Mouse (Mus musculus) heart, postnatal 25 days (tissue): ENCODE data around the gene Gm10322. TPM values are rescaled to one million over a fixed set of nuclear protein-coding genes. Genes with fewer than 3 reads are reported as not detected.

Source experiments
- DNase-seq: peaks from one replicate; pipeline ENCODE4 v3.0.0; 2022; ENCODE audit warnings: low spot score
- intact Hi-C: fragments of 180-260 bp; cut with DNase I; formaldehyde crosslinking; loops from one replicate; pipeline ENCODE4 v1.15.1; 2025
- total RNA-seq, 2 experiments: library from RNA; stranded (reverse); gene quantifications; 2 replicates each; pipeline ENCODE4 v1.2.3; 2021

The Gm10322 gene
- total RNA-seq, 2 experiments from 2014 or later: not detected

DNA sequence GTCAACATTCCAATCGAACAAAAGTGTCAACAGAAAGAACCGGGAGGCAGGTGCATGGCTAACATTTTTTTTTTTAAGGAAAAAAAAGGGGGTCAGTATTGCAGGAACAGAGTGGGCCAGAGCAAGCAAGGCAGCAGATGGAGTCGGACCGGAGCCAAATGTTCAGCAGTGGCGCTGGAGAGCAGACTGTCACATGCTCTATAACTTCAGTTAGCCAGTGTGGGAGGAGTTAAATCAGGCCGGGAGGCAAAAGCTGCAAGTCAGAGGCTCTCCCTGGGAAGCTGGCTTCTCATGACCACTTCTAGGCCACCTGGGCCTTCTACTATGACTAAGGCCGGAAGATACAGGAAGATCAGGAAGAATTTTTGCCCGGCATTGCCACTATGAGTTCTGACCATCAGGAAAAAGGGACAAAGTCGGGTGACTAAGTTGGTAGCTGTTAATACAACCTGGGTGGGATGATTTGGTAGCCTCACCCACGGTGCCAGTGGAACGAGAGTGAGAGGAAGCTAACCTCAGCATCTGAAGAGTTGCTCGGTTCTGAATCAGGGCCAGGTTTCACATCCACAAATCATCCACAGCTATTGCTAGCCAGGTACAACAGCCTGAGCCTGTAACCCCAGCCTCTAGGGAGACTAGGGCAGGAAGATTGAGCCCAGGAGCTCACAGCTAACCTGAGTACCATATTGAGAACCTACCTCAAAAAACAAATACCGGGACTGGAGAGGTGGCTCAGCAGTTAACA lies 21.9 kb upstream of the Gm10322 start:
- intact Hi-C loops: no loop called here
- no peak for DNase-seq

DNA sequence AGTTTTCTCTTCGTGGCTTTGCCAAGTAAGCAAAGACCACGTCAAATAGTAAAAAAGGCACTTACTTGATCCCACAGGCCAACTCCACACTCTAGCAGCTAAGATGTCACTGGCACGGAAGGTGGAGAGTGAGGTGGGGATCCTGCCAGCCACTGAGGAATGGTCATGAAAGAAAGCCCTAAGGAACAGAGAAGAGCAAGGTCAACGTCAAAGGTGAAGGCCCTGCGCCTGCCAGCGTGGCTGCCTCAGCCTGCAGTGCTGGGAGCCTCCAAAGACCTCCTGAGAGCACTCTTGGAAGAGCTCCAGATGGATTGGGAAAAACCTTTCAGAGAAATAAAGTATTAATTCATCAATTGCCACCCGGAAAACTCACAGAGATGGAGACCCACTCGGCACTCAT lies 15.3 kb upstream of the Gm10322 start:
- intact Hi-C loops: no loop called here
- DNase-seq: no peak

GRCm38 (mm10) chr10:59602043-59602442 lies 13.8 kb upstream of the Gm10322 start:
- intact Hi-C loops: no loop called here
- DNase-seq: no peak

DNA sequence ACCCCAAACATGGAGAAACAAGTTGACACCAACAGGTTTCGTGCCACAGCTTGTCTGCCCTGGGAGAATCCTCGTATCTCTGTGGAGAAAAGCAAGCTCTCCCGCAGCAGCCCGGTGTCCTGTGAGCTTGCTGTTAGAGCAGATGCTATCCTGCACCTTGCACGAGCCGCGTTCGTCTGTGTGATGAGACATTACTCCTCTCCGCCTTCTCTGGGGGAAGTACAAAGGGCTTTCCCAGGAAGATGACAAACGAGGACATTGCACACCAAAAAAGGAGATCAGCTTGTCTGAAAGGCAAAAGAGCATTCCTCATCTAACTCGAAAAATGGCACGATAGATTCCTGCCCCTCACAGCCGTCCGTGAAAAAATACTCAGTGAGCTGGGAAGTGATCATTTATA lies 13.0 kb upstream of the Gm10322 start:
- no peak for DNase-seq
- intact Hi-C loops: no loop called here

- intact Hi-C loops: no loop called here
- DNase-seq: no peak
Measured at GRCm38 (mm10) chr10:59603843-59604242, 12.0 kb upstream of the Gm10322 start.

DNA sequence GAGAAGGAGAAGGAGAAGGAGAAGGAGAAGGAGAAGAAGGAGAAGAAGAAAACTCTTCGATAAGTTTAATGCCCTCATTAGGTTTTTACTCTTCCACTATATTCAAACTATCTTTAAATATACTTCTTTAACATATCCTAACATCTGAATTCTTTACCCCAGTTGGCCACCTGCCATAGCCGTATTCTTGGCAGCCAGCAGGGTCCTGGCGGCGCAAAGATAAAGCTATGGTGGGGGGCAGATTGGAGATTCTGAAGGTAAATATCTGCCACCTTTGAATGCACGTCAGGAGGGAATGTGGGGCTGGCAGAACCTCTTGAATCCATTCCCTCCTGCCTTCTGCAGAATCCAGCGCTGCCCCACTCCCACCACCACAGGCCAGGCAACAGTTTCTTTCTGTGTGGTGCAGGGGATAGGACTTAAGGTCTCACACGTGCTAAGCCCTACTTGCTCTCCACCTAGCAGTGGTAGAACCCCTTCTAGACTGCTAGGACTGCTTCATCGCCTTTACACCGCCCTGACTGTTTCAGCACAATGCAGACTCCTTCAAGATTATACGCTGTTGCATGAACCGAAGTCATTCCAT lies 10.9 kb upstream of the Gm10322 start:
- intact Hi-C loops: no loop called here
- DNase-seq: no peak

GRCm38 (mm10) chr10:59613276-59613675 lies 2.6 kb upstream of the Gm10322 start:
- intact Hi-C loops: no loop called here
- DNase-seq: no peak

- intact Hi-C loops: no loop called here
- no peak for DNase-seq
Measured at GRCm38 (mm10) chr10:59614141-59614540, 1.7 kb upstream of the Gm10322 start.

DNA sequence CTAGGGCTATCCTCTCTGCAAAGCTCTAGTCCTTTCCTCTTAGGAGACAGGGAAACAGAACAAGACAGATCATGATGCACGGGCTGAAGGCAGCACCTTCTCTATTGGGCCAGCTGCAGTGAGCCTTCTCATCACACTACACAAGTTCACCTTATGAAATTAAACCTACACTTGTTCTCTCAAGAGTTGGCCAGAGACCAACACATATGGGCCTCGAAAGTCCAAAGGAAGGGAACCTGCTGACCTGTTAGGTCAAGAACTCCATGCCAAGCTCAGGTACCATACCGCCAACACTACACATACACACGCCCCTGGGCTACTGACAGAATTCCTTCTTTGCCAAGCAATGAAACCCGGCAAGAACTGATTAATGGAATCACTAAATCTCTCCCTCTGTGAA lies 452 bp upstream of the Gm10322 start:
- DNase-seq: no peak
- intact Hi-C loops: loop anchor here (5.0 kb wide), 1 partner anchor 113 kb away; no protein-coding TSS in a partner anchor

DNA sequence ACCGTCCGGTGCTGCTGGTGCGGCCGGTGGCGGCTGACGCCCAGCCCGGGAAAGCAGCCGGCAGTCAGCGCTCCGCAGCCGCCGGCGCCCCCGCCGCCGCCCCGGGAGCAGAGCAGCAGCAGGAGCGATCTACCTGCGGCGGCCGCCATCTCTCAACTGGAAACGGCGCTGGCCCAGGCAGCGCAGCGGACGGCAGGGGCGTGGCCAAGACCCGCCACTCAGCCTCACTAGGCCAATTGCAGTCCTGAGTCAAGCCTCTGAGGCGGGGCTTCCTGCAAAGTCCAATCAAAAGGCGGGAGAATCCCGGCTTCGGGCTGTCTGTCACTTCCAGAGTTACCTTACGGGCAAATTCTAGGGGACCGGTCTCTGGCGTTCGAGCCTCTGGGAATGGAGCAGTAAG lies 659 bp downstream of the Gm10322 start, which contains the start of gene Mcu:
Gene Mcu, minus strand, starts transcription at position 171 of the 400 bp plus-strand sequence.
- peak; percentile 93 for DNase-seq
- intact Hi-C loops: loop anchor here (2.0 to 5.0 kb wide), 3 partner anchors 38 to 114 kb away; no protein-coding TSS in a partner anchor

DNA sequence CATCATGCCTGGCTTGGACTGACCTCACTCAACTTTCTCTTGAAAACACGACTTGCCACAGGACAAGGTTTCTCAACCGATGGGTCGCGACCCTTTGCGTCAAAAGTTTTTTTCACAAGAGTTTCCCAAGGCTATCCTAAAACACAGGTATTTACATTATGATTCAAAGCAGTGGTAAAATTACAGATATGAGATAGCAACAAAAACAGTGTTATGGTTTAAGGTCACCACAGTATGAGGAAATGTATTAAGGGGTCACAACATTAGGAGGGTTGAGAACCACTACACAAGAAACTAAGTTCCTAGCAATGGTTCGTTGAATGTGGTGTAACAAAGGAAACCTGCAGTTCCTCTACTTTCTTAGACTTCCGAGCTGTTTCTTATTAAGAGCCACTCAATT lies 1.9 kb downstream of the Gm10322 start:
- DNase-seq: no peak

DNA sequence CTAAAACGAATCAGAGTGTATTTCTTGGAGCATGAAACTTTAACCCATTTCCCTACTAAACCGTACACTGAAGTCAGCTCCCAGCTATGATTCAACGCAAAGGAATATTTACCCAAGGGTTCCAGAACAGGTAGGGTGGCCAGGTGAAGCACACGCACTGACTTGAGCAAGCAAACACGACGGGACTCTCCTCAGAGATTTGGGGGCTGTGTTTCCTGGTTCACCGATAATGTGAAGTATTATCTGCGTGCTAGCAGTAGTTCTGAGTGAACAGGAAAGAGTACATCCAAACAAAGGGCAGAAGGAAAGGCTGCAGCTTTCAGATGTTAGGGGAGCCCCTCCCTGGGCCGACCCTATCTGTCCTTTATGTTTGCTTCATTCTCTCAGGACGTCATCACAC lies 5.5 kb downstream of the Gm10322 start:
- DNase-seq: no peak
- intact Hi-C loops: no loop called here

More for the DNA sequence above, 1.9 kb downstream of the Gm10322 start:
- intact Hi-C loops: loop anchor here (2.0 to 5.0 kb wide), 3 partner anchors 39 to 115 kb away; no protein-coding TSS in a partner anchor

DNA sequence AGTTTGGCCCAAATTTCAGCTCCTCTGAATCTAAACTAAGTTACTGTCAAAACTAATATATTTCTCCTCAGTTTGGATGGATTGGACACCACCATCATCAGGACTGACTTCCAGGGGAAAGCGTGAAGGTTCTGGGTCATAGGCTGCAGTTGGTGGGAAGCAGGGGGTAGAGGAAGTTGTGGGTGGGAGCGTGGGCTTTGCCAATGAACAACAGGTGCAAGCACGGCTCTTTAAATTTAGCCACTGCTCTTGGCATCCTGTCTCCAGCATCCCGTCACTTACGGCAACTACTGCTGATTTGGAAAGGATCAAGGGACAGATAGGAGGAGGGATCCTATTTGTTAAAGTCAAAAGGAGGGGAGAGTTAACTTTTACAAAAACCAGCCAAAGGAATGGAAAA lies 7.6 kb downstream of the Gm10322 start:
- no peak for DNase-seq
- intact Hi-C loops: no loop called here

- no peak for DNase-seq
- intact Hi-C loops: no loop called here
Measured at GRCm38 (mm10) chr10:59628641-59629505, 13.0 kb downstream of the Gm10322 start.

DNA sequence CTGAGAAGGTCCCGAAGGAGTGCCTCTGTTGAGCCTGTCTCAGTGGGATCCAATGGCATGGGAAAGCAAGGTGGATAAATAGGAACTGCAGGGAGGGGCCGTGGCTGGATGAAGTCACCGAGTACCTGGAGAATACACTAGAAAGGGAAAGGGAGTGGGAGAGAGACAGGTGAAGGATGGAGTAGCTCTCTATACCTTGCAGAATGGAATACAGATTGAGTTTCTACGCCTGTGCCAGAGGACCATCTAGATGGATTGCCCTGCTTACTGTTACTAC lies 13.6 kb downstream of the Gm10322 start:
- intact Hi-C loops: no loop called here

DNA sequence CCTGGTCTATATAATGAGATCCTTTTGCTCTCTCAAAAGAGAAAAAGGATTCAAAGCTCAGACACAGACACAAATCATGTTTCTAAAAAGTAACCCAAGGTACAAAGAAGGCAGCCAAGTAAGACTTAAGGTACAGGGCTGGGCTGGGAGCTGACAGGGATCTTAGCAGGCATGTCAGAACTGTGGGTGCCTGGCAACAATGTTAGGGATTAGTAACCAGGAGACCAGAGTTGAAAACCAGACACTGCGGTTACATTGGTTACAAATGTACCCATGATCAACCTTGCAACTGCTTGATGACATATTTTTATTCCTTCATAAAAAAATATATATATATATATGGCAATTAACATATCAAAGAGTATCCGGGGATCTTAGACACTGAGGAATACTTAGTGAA lies 20.2 kb downstream of the Gm10322 start:
- intact Hi-C loops: no loop called here
- no peak for DNase-seq

More for the DNA sequence above, 13.6 kb downstream of the Gm10322 start:
- DNase-seq: no peak

DNA sequence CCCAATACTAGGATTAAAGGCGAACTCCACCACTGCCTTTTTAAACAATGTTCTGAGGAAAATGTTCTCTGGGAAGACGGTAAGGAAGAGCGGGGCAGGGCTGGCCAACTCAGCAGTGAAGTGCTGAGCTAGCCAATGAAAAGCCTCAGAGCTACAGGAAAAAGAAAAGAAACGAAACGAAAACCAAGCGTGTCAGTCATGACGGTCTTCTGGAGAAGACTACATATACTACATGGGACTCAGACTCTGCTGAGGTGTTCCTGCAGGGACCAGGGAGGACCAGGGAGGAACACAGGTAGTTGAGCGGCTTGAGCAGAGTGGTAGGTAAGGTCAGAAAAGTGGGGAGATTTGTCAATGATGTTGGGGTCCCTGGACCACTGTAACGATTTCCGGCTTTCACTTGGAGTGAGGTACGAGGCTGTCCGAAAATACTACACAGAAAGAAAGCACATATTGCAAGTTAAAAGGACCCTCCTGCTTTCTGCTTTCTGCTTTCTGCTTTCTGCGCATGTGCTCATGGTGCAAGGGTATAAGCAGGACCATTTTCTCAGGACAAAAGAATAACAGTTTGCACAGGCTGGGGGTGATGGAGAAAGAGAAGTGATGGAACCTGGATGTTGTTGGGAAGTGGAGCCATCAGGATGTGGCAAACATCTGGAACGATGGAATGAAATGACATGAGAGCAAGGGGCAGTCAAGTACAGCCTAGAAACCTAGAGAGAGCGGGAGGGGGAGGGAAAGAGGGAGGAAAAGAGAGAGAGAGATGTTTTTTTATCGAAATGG lies 21.1 kb downstream of the Gm10322 start:
- intact Hi-C loops: no loop called here

DNA sequence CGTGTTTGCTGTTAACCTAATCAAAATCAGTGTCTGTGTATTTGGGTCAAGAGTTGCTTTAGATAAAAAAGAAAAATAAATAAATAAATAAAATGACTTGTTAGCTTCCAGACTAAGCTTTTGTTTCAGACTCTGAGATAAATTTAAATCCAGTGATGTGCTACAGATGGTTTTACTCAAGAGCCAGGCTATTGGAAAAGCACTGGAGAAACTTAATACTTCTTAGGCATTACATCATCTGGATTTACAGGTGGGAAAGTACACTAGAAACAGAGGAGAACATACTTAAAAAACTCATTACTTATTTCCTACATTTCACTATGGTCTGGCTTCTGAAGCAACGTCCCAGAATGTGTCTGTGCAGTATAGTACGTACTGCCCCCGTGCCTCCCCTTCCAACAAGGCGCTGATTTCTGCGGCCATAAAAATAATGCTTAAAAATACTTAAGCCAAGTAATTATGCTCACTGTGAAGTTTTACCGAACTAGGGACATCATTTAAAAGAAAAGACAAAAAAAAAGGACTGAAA lies 21.8 kb downstream of the Gm10322 start:
- intact Hi-C loops: no loop called here
- DNase-seq: no peak

More for the DNA sequence above, 21.1 kb downstream of the Gm10322 start:
- DNase-seq: no peak

DNA sequence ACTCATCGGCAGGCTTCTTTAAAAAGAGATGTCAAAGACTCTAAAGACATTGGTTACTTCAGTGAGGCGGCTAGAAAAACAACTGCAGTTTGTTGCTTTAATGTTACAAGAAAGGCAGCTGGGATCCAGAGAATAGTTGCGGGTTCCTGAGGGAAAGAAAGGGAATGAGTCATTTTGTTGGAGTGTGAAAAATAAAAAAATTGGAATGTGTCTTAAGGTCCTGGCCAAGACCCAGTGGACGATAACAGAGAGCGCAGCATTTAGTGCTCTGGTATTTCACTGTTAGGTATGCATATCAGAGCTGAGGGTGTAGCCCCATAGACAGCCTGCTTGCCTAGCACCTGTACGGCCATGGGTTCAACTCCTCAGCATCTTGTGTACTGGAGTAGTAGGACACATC lies 22.7 kb downstream of the Gm10322 start:
- intact Hi-C loops: no loop called here

More for the DNA sequence above, 22.7 kb downstream of the Gm10322 start:
- DNase-seq: no peak
